Mouse (Mus musculus): ENCODE measurements around the gene Plekho2. TPM values are rescaled to one million over a fixed set of nuclear protein-coding genes. Genes with fewer than 3 reads are reported as not detected.

The Plekho2 gene
- total RNA-seq, 2 experiments from 2014 or later: 14.6 TPM

DNA sequence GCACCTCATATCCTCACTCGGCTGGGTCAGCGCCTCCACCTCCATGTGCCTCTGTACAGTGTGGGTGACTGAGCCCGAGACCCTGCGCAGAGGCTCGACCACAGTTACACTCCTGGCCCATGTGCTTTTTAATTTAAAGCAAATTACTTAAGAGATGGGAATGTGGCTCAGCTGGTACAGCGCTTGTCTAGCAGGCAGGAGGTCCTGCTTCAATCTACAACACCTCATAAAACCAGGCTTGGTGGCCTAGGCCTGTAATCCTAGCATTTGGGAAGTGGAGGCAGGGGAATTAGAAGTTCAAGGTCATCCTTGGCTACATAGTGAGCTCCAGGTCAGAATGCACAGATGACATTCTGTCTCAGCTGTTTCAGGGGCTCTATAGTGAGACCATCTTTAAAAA is 21.0 kb downstream of the Plekho2 start:
- DNase-seq: no peak
- intact Hi-C loops (cut with DNase I): no loop called here

DNA sequence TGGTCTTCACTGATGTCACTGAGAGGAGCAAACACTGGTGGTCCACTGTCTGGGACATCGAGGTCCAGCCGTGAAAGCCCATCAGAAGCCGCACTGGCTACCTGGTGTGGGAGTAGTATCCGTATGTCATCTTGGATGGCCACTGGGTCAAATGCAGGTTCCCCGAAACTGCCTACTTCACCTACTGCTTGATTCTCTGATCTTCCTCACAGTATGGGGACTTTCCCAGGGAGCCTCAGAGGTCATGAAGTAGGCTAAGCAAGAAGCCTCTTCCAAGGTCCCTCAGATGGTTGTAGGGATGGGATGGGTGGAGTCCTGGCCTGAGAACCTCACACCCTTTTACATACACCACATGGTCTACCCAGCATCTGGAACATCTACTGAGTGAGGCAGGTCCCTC is 22.9 kb downstream of the Plekho2 start:
- no peak for DNase-seq
- intact Hi-C loops (cut with DNase I): no loop called here

- DNase-seq: no peak
- intact Hi-C loops (cut with DNase I): no loop called here
These were observed 23.5 kb downstream of the Plekho2 start for GRCm38 (mm10) chr9:65556349-65556748.

DNA sequence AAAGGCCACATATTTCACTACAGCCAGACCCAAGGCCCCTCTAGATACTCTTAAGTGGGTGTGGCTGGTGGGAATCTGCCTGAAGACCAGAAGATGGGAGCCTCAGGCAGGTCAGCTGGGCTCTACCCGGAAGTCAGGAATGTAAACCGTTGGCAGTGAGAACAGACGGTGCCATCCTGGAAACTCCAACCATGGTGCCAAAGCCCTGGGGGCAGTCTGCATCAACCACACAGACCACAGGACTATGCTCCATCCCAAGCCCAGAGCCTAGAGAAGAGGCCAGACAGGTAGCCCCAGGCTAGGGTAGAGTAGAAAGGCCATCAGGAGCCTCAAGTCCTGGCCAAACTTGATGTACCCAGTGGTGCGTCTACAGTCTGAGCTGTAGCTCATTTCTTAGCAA is 24.2 kb downstream of the Plekho2 start:
- DNase-seq: no peak
- intact Hi-C loops (cut with DNase I): no loop called here

- no peak for DNase-seq
- intact Hi-C loops (cut with DNase I): no loop called here
These were observed 24.8 kb downstream of the Plekho2 start for GRCm38 (mm10) chr9:65555001-65555405.

GRCm38 (mm10) chr9:65552711-65553110 is 27.1 kb downstream of the Plekho2 start:
- intact Hi-C loops (cut with DNase I): loop anchor here (2.0 kb wide), 1 partner anchor 26 kb away; no protein-coding TSS in a partner anchor
- DNase-seq: no peak

DNA sequence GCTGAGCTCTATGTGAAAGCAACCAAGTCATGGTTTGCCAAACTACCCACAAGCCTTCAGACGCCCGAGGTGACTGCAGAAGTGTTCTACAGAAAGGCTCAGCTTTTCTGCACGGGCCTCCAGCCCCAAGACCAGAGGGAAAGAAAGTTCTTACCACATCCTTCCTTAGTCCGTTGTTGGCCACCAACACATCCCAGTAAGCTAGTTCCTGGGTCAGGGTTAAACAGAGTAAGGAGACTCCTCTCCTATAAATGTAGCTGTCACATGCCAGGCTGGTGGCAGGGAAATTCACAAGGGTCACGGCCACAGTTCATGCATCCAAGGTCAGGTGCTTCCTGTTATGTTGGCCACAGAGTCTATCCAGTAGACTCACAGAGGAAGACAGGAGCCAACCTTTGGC is 27.7 kb downstream of the Plekho2 start:
- intact Hi-C loops (cut with DNase I): loop anchor here (2.0 kb wide), 1 partner anchor 27 kb away; no protein-coding TSS in a partner anchor
- no peak for DNase-seq

DNA sequence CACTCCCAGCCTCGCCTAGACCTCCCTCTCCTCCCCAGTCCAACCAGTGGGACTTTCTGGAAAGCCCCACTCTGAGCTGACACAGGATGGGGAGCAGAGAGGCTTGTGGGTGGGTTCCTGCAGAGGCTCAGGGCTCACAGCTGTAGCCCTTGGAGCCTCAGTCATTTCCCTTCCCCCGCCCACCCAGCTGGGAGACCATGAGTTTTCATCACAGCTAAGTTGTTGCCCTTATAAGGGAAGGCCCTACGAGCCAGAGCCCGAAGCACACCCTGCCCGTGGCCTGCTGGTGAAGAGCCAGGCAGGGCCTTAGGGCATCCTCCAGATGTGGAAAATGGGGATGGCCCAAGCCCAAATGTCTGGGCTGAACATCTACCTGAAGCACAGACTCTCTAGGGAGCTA is 28.8 kb downstream of the Plekho2 start:
- peak; percentile 80 to 82 for DNase-seq
- intact Hi-C loops (cut with DNase I): no loop called here

- DNase-seq: no peak
- intact Hi-C loops (cut with DNase I): no loop called here
These were observed 29.6 kb downstream of the Plekho2 start for GRCm38 (mm10) chr9:65550079-65550831.

- no peak for DNase-seq
- intact Hi-C loops (cut with DNase I): no loop called here
These were observed 30.2 kb downstream of the Plekho2 start for GRCm38 (mm10) chr9:65549643-65550042.

GRCm38 (mm10) chr9:65549139-65549538 is 30.7 kb downstream of the Plekho2 start:
- DNase-seq: no peak
- intact Hi-C loops (cut with DNase I): no loop called here

- intact Hi-C loops (cut with DNase I): no loop called here
- DNase-seq: no peak
These were observed 31.5 kb downstream of the Plekho2 start for GRCm38 (mm10) chr9:65548311-65548710.

DNA sequence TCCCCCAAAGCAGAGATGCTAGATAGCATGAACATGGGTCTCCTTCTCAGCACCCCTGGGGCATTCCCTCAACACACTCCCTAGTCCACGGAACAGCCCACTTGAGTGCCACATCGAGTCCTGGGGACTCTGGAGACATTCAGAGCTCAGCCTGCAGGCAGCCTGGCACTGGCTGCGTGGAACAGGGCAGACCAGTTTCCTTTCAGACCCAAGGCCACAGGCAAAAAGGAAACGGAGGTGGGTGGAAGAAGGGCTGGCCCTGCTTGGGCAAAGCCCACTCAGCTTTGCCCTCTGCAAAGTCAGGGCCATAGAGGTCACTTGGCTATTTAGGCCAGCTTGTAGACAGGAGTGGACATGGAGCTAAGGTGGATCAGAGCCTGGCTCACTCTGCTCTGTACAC is 32.0 kb downstream of the Plekho2 start:
- intact Hi-C loops (cut with DNase I): no loop called here
- no peak for DNase-seq

DNA sequence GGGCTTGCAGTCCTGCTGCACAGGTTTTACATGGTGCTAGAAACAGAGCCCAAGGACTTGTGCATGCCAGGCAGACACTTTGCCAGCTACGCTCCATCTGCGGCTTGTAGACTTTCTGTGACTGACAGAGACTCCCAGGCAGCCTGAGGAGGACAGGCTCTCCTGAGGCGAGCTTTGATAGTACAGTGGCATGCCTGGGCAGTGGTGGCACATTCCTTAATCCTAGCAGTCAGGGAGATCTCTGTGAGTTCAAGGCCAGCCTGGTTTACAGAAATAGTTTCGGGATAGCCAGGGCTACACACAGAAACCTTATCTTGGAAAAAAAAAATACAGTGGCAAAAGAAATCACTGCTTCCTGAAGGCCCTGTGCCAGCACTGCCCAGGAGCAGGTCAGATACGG is 32.7 kb downstream of the Plekho2 start:
- DNase-seq: no peak
- intact Hi-C loops (cut with DNase I): no loop called here

- intact Hi-C loops (cut with DNase I): no loop called here
- no peak for DNase-seq
These were observed 33.5 kb downstream of the Plekho2 start for GRCm38 (mm10) chr9:65546413-65546695.

- intact Hi-C loops (cut with DNase I): no loop called here
- DNase-seq: no peak
These were observed 34.0 kb downstream of the Plekho2 start for GRCm38 (mm10) chr9:65545635-65546412.

GRCm38 (mm10) chr9:65542111-65542524 is 37.7 kb downstream of the Plekho2 start:
- intact Hi-C loops (cut with DNase I): no loop called here
- no peak for DNase-seq

- intact Hi-C loops (cut with DNase I): loop anchor here (2.0 kb wide), 1 partner anchor 17 kb away; no protein-coding TSS in a partner anchor
- DNase-seq: peak; percentile 44 to 58
These were observed 38.4 kb downstream of the Plekho2 start for GRCm38 (mm10) chr9:65541126-65542068.

GRCm38 (mm10) chr9:65539697-65540096 is 40.1 kb downstream of the Plekho2 start:
- intact Hi-C loops (cut with DNase I): loop anchor here (2.0 kb wide), 1 partner anchor 15 kb away; no protein-coding TSS in a partner anchor

DNA sequence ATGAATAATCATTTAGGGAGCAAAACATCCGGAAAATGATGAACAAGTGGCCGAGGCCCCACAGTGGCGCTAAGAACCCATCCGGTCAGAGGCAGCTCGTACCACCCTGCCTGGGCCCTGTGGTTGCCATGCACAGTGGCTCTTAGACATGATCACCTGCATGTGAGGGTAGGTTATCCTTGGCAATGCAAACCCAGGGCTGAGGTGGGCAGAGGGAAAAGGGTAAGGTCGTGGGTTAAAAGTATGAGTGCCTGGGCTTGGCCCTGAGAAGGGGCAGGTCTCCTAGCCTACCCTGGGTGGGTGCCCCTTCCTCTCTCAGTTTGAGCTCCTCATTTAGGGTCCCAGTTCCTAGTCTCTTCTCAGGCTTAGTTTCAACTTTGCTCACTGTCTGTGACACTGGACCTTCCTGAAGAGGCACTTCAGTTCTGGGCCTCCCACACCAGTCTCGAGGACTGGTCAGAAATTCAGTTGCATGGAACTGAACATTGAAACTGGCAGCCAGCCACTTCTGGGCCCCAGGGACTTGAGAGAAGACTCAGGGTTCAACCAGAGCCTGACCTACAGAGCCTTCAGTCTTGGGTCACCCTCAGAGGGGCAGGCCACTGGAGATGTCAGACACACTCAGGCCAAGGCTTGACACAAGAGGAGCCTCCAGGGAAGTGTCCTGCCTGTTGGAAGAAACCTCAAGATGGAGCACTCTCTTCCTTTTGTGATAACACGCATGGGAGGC is 41.8 kb downstream of the Plekho2 start:
- peak; percentile 53 to 57 for DNase-seq
- intact Hi-C loops (cut with DNase I): no loop called here

More at GRCm38 (mm10) chr9:65539697-65540096, 40.1 kb downstream of the Plekho2 start:
- DNase-seq: no peak
